Mouse (Mus musculus) monocyte, adult 2 months (primary cell): ENCODE data around the gene Hoxc9.

Experiments
- DNase-seq, 2 experiments: peaks; one replicate each; pipeline ENCODE4 v3.0.0; 2022; ENCODE audit warnings: low spot score in 2 of 2, low read depth in 1 of 2

Hoxc9 gene

GRCm38 (mm10) chr15:102976631-102977422 lies 588 bp downstream of the Hoxc9 start:
- DNase-seq = no peak

GRCm38 (mm10) chr15:102977423-102977974 lies 1.3 kb downstream of the Hoxc9 start:
- DNase-seq = no peak

GRCm38 (mm10) chr15:102978615-102979515 lies 2.6 kb downstream of the Hoxc9 start:
- no peak for DNase-seq

GRCm38 (mm10) chr15:102979936-102980335 lies 3.7 kb downstream of the Hoxc9 start:
- no peak for DNase-seq

DNA sequence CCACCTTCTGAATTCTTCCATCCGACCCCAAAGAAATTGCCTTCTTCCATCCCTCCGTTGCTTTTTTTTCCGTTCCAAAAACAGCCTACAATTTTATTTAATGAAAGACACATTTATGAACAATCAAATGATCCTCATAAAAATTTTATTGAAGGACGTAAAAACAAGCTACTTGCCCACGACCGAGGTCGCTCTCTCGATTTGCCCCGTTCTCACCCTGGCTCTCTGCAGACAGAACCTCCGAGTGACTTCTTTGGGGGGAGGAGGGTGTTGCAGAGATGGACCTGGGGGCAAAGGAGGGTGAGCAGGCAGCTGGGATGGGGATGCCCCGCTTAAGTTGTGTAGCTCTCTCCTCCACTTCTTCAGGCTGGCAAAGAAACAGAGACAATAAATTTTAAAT lies 4.1 kb downstream of the Hoxc9 start:
- no peak for DNase-seq

GRCm38 (mm10) chr15:102980912-102981311 lies 4.7 kb downstream of the Hoxc9 start:
- no peak for DNase-seq

DNA sequence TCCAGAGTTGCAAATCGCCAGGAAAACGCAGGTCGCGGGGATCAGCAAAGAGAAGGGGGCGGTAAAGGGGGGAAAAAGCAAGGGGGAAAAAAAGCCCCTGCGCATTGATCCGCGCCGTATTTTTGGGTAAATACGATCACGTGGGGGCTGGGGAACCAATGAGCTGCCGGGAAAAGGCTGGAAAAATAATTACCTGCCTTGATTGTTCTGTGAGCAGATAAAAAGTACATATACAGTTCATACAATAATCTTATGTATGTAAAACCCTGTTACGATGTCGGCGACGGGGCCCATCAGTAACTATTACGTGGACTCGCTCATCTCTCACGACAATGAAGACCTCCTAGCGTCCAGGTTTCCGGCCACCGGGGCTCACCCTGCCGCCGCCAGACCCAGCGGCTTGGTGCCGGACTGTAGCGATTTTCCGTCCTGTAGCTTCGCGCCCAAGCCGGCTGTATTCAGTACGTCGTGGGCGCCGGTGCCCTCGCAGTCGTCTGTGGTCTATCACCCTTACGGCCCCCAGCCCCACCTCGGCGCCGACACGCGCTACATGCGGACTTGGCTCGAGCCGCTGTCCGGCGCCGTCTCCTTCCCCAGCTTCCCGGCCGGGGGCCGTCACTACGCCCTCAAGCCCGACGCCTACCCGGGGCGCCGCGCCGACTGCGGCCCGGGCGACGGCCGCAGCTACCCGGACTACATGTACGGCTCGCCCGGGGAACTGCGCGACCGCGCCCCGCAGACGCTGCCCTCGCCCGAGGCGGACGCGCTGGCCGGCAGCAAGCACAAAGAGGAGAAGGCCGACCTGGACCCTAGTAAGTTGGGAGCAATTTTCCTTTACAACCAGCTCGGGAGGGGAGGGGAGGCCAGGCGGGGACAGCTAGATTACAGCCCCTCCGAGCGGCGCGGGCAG lies 5.4 kb downstream of the Hoxc9 start:
- no peak for DNase-seq

DNA sequence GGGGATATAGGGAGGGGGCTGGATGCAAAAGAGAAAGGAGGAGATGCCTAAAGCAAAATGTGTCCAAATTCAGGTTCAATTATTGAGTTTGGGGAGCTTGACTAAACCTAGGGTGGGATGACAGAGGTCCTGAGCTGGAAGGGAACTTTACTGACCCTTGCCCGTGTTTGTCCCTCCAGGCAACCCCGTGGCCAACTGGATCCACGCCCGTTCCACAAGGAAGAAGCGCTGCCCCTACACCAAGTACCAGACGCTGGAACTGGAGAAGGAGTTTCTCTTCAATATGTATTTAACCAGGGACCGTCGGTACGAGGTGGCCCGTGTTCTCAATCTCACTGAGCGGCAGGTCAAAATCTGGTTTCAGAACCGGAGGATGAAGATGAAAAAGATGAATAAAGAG lies 7.5 kb downstream of the Hoxc9 start:
- DNase-seq = no peak

DNA sequence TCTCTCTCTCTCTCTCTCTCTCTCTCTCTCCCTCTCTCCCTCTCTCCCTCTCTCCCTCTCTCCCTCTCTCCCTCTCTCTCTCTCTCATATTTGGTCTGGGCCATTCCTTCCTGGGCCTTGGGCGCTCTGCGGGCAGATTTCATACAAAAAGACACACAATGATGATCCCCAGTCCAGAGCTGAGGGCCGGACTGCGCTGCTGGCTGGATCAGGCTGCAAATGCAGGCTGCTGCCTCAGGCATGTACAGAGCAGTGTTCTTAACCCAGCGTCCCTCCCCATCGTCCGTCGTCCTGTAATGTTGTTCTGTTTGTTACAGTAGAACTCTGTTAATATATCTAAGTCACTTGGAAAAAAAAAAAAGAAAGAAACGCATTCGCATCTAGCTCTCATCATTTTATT lies 8.3 kb downstream of the Hoxc9 start:
- DNase-seq = no peak

- DNase-seq = no peak
Observed at GRCm38 (mm10) chr15:102984925-102985324, 8.7 kb downstream of the Hoxc9 start.

DNA sequence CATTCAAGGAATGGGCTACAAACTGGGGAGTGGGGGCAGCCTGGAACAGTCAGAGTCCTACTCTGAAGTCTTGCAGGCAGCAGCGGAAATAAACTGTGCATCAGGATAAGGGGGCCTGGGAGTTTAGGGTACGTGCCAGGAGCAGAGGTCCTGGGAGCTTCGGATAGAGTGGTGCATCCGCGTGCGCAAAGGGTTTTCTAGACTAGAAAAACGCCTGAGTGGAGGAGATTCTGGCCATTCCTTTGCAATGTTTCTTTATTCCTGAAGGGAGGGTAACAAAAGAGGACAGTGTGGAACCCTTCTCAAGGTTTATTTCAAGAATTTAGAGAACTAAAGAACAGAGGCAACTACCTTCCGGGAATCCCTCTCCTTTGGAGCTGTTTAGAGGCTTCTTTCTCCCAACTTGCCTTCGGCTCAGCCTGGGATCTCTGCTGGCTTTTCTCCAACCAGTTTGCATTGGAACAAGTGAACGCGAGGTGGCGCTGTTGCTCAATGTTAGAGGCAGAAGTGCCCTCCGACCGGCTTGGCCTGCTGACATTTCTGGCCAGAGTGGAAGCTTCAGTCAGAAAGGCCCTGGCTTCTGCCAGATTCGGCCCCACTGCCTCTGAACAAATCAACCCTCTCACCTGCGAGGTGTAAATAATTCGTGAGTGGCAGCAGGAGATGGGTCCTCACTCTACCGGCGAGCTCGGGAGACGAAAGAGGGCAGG lies 11.0 kb downstream of the Hoxc9 start:
- DNase-seq = peak; percentile 39 to 72

DNA sequence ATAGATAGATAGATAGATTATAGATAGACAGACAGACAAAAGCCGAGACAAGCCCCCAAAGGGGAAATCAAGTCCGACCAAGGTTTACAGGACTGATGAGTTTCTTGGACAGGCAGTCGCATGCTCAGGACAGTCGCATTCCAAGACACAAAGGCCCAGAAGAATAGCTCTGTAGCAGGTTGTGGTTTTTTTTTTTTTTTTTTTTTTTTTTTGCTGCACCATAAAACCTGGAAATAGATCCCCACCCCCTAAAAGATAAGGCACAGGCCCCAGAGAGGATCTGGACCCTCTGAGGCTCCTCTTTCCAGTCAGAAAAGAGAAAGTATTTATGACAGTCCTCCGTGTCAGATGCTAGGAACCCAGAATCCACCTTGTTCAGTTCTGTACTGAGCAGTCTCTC lies 11.8 kb downstream of the Hoxc9 start:
- no peak for DNase-seq

DNA sequence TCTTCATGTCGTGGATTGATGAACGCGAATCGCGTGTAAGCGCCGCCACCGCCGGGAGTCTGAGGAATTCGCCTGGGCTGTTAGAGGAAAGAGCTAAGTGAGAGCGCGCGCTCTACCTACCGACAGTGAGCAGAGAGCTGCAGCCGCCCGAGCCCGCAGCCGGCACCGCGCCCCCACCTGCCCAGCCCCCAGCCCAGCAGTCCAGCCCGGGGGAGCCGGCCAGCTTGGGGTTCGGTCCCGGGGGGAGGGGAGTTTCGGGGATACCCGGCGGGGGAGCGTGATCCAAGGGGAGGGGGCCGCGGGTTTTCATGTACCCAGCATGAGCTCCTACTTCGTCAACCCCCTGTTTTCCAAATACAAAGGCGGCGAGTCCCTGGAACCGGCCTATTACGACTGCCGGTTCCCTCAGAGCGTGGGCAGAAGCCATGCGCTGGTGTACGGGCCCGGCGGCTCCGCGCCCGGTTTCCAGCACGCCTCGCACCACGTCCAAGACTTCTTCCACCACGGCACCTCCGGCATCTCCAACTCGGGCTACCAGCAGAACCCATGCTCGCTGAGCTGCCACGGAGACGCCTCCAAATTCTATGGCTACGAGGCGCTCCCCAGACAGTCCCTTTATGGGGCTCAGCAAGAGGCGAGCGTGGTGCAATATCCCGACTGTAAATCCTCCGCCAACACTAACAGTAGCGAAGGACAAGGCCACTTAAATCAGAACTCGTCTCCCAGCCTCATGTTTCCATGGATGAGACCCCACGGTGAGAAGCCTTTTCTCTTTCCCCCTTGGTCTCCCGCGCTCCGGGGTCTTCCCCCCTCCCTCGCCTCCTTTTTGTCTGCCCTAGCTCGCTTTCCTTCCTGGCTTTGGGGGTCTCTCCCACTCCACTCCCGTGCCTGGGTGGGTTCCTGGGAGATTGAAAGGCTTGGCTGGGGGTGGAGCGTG lies 14.5 kb downstream of the Hoxc9 start, which contains the start of gene Hoxc8:
Gene Hoxc8 (plus strand): TSS at position 147 of the 937 bp plus-strand sequence.
- DNase-seq = no peak

DNA sequence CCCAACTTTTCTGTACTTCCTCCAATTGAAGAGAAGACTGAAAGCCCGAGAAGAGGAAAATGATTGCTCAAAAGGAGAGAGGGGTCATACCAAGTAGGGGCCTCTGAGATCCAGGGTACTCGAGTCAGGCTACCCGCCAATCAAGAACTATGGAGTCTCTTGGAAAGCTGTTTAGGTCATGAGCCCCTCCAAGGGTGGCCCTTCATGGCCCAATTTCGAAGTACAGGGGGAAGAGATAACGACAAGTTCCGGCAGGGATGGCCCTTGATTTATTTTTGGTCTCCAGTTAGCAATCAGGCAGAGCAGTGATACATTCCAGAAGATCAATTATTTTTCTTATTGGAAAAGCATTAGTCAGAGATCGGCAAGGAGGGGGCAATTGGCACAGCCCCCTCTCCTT lies 15.5 kb downstream of the Hoxc9 start:
- DNase-seq = no peak

DNA sequence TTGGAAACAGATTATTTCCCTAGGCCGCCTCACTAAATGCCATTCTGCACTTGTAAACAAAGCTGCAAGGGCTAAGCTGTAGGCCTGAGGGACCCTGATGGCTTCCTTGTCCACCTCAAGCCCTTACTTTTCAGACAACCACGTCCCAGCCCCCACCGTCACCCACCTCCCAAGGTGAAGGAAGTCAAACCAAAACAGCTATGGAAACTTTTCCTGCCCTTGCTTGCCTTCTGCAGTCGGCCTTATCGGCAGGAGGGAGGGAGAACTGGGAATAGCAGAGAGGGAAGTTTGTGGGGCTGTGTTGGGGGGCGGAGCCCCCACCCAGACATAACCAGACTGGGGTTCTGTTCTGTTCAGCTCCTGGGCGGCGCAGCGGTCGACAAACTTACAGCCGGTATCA lies 16.0 kb downstream of the Hoxc9 start:
- DNase-seq = no peak

GRCm38 (mm10) chr15:102992863-102993262 lies 16.6 kb downstream of the Hoxc9 start:
- DNase-seq = no peak

DNA sequence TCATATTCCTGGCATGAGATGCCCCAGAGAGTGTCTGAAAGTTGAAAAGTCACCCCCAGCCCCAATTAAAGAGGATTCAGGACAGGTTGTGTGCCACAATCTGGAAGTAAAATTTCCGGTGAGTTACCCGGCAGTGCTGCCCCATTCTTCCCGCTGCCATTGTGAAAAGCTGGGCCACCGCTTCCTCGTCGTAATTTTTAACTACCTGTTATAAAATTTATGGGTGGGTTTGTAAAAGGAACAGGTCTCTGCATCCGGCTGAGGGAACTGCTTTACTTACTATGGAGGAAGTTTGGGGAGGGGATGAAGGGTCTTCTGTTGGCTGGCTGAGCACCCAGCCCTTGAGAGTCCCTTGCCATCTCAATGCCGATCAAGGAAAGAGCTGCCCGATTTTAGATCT lies 20.3 kb downstream of the Hoxc9 start:
- no peak for DNase-seq

DNA sequence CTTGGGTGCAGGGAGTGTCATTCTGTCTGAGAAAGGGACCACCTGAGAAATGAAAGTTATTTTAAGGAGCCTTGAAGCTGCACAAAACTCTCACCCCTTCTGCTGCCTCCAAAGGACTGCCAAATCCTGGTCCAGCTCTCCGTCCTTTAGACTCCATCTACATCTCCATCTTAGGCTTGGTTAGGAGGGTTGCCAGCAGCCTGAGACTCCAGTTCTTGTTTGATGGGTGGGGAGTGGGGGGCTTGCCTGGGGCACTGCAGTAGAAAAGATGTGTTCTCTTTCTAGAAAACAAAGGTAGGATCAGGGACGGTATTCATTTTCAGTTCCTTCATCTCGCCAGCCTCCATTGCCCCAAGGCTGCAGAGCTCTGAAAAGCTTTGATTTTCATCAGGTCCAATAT lies 21.2 kb downstream of the Hoxc9 start:
- no peak for DNase-seq

DNA sequence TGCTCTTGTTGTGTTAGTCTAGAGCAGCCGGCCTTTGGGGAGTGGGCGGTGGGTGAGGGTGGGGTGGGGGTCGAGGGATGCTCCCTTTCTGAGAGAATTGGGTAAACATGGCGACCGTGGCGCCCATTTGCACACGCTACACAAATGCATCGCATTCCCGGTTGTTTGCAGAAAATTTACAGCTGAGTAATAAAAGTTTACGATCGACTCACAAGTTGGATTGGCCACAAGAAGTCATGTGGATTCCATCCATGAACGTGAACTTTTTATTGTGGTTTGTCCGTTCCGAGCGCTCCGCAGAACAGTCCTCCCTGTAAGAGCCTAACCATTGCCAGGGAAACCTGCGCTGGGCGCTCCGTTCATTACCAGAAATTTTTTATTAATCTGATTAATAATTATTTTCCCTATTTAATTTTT lies 21.7 kb downstream of the Hoxc9 start, which contains the start of gene Hoxc6:
Gene Hoxc6 (plus strand): TSS at position 319 of the 417 bp plus-strand sequence.
- DNase-seq = no peak
